Mouse (Mus musculus): Measurements from ENCODE around the gene Gm45837. TPM values are rescaled to one million over a fixed set of nuclear protein-coding genes. Genes with fewer than 3 reads are reported as not detected.
A peak's percentile ranks its signal among the peaks of the same experiment; 100 is the strongest.
"Not testable (repeated sequence)": the region's sequence is repeated elsewhere in the genome, so short reads cannot be mapped to it uniquely, and the experiment has no call there.

Gm45837 gene
- polyA plus RNA-seq, 1 experiment from 2014 or later, result not detected

GRCm38 (mm10) chr7:101550686-101551485 is 140.2 kb downstream of the Gm45837 start:
- Histone ChIP-seq H3K4me2 (ENCODE audit: low read length) (no peak overlapping the region), H3K9me3 (ENCODE audit: control insufficient read depth, low read length) (no peaks in the 10 kb centered on the region), H3K36me3 (ENCODE audit: control insufficient read depth, insufficient read depth, low read length) (no peaks in the 10 kb centered on the region), H3K4me1 (ENCODE audit: control insufficient read depth, insufficient read depth, low read length) (no peaks in the 10 kb centered on the region), H3K9ac (replicated peaks; ENCODE audit: low read length) (no peak overlapping the region), H3K27ac (replicated peaks; ENCODE audit: low read depth, low read length) (no peak overlapping the region), H3K4me3 (replicated peaks; ENCODE audit: low read depth, low read length) (no peak overlapping the region), H3K27me3 (ENCODE audit: control insufficient read depth, insufficient read depth, low read length) (no peaks in the 10 kb centered on the region)
- no peak for ATAC-seq (ENCODE audit: low FRiP score, low TSS enrichment)
- no peak for DNase-seq
- 80% methylated on average over 7 of the region's 7 CpGs for WGBS

- no peak overlapping the region for H3K9ac ChIP-seq (replicated peaks; ENCODE audit: low read length)
- no peaks in the 10 kb centered on the region for H3K27me3 ChIP-seq (ENCODE audit: control insufficient read depth, insufficient read depth, low read length)
- 93% methylated on average over 1 of the region's 1 CpGs for WGBS
- no peaks in the 10 kb centered on the region for H3K36me3 ChIP-seq (ENCODE audit: control insufficient read depth, insufficient read depth, low read length)
- no peak overlapping the region for H3K27ac ChIP-seq (replicated peaks; ENCODE audit: low read depth, low read length)
- no peak for DNase-seq
- H3K4me3 ChIP-seq (replicated peaks; ENCODE audit: low read depth, low read length), result no peak overlapping the region
- no peaks in the 10 kb centered on the region for H3K4me1 ChIP-seq (ENCODE audit: control insufficient read depth, insufficient read depth, low read length)
- H3K9me3 ChIP-seq (ENCODE audit: control insufficient read depth, low read length), result no peaks in the 10 kb centered on the region
- no peak overlapping the region for H3K4me2 ChIP-seq (ENCODE audit: low read length)
- ATAC-seq (ENCODE audit: low FRiP score, low TSS enrichment), result no peak
These were observed 140.8 kb downstream of the Gm45837 start for GRCm38 (mm10) chr7:101551530-101551929.

DNA sequence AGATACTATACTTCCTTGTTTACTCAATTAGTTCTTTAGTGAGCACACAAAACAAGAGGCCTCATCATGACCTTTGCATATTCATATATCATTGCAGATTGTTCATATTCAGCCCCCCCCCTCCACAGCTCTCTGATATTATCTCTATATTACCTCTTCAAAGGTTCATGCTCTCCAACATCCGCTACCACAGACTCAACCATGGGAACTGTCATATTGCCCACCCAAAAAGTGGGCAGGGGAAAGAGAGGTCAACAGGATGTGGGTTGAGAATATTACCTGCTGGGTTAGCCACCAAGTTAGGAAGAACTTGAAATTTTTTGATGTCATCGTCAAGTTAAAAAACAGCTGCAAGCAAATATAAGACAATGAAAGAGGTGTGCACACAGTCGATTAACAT is 144.8 kb downstream of the Gm45837 start:
- not testable (repeated sequence) for ATAC-seq (ENCODE audit: low FRiP score, low TSS enrichment)

GRCm38 (mm10) chr7:101557391-101557790 is 146.7 kb downstream of the Gm45837 start:
- Histone ChIP-seq H3K36me3 (ENCODE audit: control insufficient read depth, insufficient read depth, low read length) (no peaks in the 10 kb centered on the region), H3K27ac (replicated peaks; ENCODE audit: low read depth, low read length) (no peak overlapping the region), H3K4me1 (ENCODE audit: control insufficient read depth, insufficient read depth, low read length) (no peaks in the 10 kb centered on the region), H3K4me3 (replicated peaks; ENCODE audit: low read depth, low read length) (no peak overlapping the region), H3K9me3 (ENCODE audit: control insufficient read depth, low read length) (no peaks in the 10 kb centered on the region), H3K27me3 (ENCODE audit: control insufficient read depth, insufficient read depth, low read length) (no peaks in the 10 kb centered on the region), H3K4me2 (ENCODE audit: low read length) (no peak overlapping the region), H3K9ac (replicated peaks; ENCODE audit: low read length) (no peak overlapping the region)
- WGBS, result 74% methylated on average over 1 of the region's 1 CpGs
- ATAC-seq (ENCODE audit: low FRiP score, low TSS enrichment) (no peak), DNase-seq (no peak)

More for the DNA sequence above, 144.8 kb downstream of the Gm45837 start:
- not testable (repeated sequence) for H3K4me3 ChIP-seq (replicated peaks; ENCODE audit: low read depth, low read length); H3K4me1 ChIP-seq (ENCODE audit: control insufficient read depth, insufficient read depth, low read length); H3K9me3 ChIP-seq (ENCODE audit: control insufficient read depth, low read length); H3K36me3 ChIP-seq (ENCODE audit: control insufficient read depth, insufficient read depth, low read length); H3K9ac ChIP-seq (replicated peaks; ENCODE audit: low read length); H3K27ac ChIP-seq (replicated peaks; ENCODE audit: low read depth, low read length); H3K4me2 ChIP-seq (ENCODE audit: low read length); H3K27me3 ChIP-seq (ENCODE audit: control insufficient read depth, insufficient read depth, low read length); DNase-seq
- WGBS, result 97% methylated on average over 3 of the region's 3 CpGs

DNA sequence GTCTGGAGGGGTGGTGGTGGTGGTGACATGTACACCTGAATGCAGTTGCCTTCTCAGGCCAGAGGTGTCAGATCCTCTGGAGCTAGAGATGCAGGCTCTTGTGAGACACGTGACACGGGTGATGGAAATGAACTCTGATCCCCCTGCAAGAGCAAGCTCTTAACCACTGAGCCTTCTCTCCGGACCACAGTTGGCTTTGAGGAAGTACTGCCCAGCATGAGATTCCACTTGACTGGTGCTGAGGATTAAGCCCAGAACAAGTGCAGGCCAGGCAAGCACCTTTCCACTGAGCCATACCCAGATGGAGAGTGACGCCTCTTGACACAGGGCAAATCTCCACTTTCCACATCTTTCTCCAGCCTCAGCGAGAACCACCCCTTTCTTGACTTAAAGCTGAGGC is 148.7 kb downstream of the Gm45837 start:
- 73% methylated on average over 5 of the region's 5 CpGs for WGBS
- not testable (repeated sequence) for H3K27ac ChIP-seq (replicated peaks; ENCODE audit: low read depth, low read length); H3K4me3 ChIP-seq (replicated peaks; ENCODE audit: low read depth, low read length)

More for the DNA sequence above, 148.7 kb downstream of the Gm45837 start:
- not testable (repeated sequence) for H3K4me2 ChIP-seq (ENCODE audit: low read length); H3K9ac ChIP-seq (replicated peaks; ENCODE audit: low read length); H3K36me3 ChIP-seq (ENCODE audit: control insufficient read depth, insufficient read depth, low read length); H3K27me3 ChIP-seq (ENCODE audit: control insufficient read depth, insufficient read depth, low read length); H3K4me1 ChIP-seq (ENCODE audit: control insufficient read depth, insufficient read depth, low read length); H3K9me3 ChIP-seq (ENCODE audit: control insufficient read depth, low read length); ATAC-seq (ENCODE audit: low FRiP score, low TSS enrichment); DNase-seq

MicroRNAs within 50 kb of the gene (microRNA counts, 519-probe panel; counts per million panel counts)
- not detected for microRNA mmu-miR-139-3p
- not detected for microRNA mmu-miR-139-5p

Small RNA genes lying within 50 kb of the gene (microRNA-seq; reads per million reads assigned to microRNA genes)
- 2,896 reads per million, percentile 87 among the genes with 10 or more reads in this experiment for gene Mir139

Other genes starting within 250 kb of the Gm45837 start
- 17.6 and 20.6 TPM in 2 replicates for gene Atg16l2, start 108.6 kb upstream of the Gm45837 start, polyA plus RNA-seq (2014; fragmentation: Nextera tagmentation; extraction: Ambion mirVana)
- 8.8 and 8.9 TPM in 2 replicates for gene Stard10, start 93.8 kb upstream of the Gm45837 start, polyA plus RNA-seq (2014; fragmentation: Nextera tagmentation; extraction: Ambion mirVana)
- 2.0 and 8.7 TPM in 2 replicates for gene Arap1, start 62.8 kb upstream of the Gm45837 start, polyA plus RNA-seq (2014; fragmentation: Nextera tagmentation; extraction: Ambion mirVana)
- 23.0 and 25.7 TPM in 2 replicates for gene Pde2a, start 10.8 kb downstream of the Gm45837 start, polyA plus RNA-seq (2014; fragmentation: Nextera tagmentation; extraction: Ambion mirVana)
- not detected in 2 replicates for gene Art2b, start 174.7 kb downstream of the Gm45837 start, polyA plus RNA-seq (2014; fragmentation: Nextera tagmentation; extraction: Ambion mirVana)